Mouse (Mus musculus): ENCODE data around the gene Cldn15. TPM values are rescaled to one million over a fixed set of nuclear protein-coding genes. Genes with fewer than 3 reads are reported as not detected.
A peak's percentile ranks its signal among the peaks of the same experiment; 100 is the strongest.

The Cldn15 gene
- polyA plus RNA-seq, 1 experiment from 2014 or later = not detected

- no peak for ATAC-seq
- Histone ChIP-seq H3K27me3 (replicated peaks; ENCODE audit: control insufficient read depth, insufficient read depth, low read length) (no peaks in the 10 kb centered on the region), H3K9ac (ENCODE audit: low read length) (no peak overlapping the region), H3K4me2 (ENCODE audit: low read length) (no peak overlapping the region), H3K27ac (ENCODE audit: low read depth, low read length) (no peak overlapping the region), H3K4me3 (ENCODE audit: low read depth, low read length) (no peak overlapping the region), H3K36me3 (ENCODE audit: control insufficient read depth, insufficient read depth, low read length) (peaks cover 3% of the 10 kb centered on the region; the same call in 1 of the 2 replicates), H3K4me1 (ENCODE audit: control insufficient read depth, insufficient read depth, low read length) (peaks cover 12% of the 10 kb centered on the region), H3K9me3 (replicated peaks; ENCODE audit: control insufficient read depth, low read length) (no peaks in the 10 kb centered on the region)
- WGBS = 100% methylated on average over 1 of the region's 1 CpGs
- no peak for DNase-seq (ENCODE audit: low spot score)
These were observed 9.2 kb upstream of the Cldn15 start for GRCm38 (mm10) chr5:136957250-136957649.

GRCm38 (mm10) chr5:136958991-136959605 lies 7.3 kb upstream of the Cldn15 start:
- Histone ChIP-seq H3K4me3 (ENCODE audit: low read depth, low read length) (no peak overlapping the region), H3K36me3 (ENCODE audit: control insufficient read depth, insufficient read depth, low read length) (peaks cover 14% of the 10 kb centered on the region), H3K4me2 (ENCODE audit: low read length) (no peak overlapping the region), H3K4me1 (ENCODE audit: control insufficient read depth, insufficient read depth, low read length) (peaks cover 13% of the 10 kb centered on the region), H3K9me3 (replicated peaks; ENCODE audit: control insufficient read depth, low read length) (no peaks in the 10 kb centered on the region), H3K27ac (ENCODE audit: low read depth, low read length) (no peak overlapping the region), H3K9ac (ENCODE audit: low read length) (no peak overlapping the region), H3K27me3 (replicated peaks; ENCODE audit: control insufficient read depth, insufficient read depth, low read length) (no peaks in the 10 kb centered on the region)
- 71% methylated on average over 5 of the region's 5 CpGs for WGBS
- DNase-seq (ENCODE audit: low spot score) (no peak), ATAC-seq (no peak)

- WGBS = 90% methylated on average over 6 of the region's 6 CpGs
- ATAC-seq (no peak), DNase-seq (ENCODE audit: low spot score) (no peak)
- Histone ChIP-seq H3K27ac (ENCODE audit: low read depth, low read length) (no peak overlapping the region), H3K9me3 (replicated peaks; ENCODE audit: control insufficient read depth, low read length) (no peaks in the 10 kb centered on the region), H3K4me1 (ENCODE audit: control insufficient read depth, insufficient read depth, low read length) (peaks cover 10% of the 10 kb centered on the region; the same call in 1 of the 2 replicates), H3K4me3 (ENCODE audit: low read depth, low read length) (no peak overlapping the region), H3K9ac (ENCODE audit: low read length) (no peak overlapping the region), H3K4me2 (ENCODE audit: low read length) (no peak overlapping the region), H3K36me3 (ENCODE audit: control insufficient read depth, insufficient read depth, low read length) (peaks cover 24% of the 10 kb centered on the region), H3K27me3 (replicated peaks; ENCODE audit: control insufficient read depth, insufficient read depth, low read length) (no peaks in the 10 kb centered on the region)
These were observed 6.4 kb upstream of the Cldn15 start for GRCm38 (mm10) chr5:136960053-136960452.

DNA sequence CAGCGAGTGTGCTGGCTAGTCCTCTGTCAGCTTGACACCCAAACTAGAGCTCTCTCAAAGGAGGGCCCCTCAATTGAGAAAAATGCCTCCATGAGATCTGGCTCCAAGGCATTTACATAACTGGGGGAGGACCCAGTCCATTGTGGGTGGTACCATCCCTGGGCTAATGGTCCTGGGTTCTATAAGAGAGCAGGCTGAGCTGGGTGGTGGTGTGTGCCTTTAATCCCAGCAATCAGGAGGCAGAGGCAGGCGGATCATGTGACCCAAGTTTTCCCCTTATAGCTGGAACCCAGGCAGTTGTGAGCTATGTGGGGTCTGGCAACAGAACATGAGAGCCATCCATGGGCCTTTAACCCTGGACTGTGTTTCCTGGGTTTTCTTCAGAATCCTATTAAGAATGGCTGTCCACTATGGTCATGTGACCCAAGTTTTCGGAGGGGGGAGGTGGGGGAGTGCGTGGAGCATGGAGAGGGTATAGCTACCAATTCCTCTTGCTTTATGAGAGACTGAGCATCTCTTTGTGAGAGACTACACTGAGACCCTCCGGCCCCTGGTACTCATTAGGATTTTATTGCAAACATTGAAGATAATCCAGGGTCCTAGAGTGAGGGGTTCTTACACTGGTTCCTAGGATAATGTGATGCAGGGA lies 5.0 kb upstream of the Cldn15 start:
- H3K9ac ChIP-seq (ENCODE audit: low read length) = peak overlapping the region; percentile 70
- peaks cover 6% of the 10 kb centered on the region; the same call in 1 of the 2 replicates for H3K4me1 ChIP-seq (ENCODE audit: control insufficient read depth, insufficient read depth, low read length)
- no peaks in the 10 kb centered on the region for H3K27me3 ChIP-seq (replicated peaks; ENCODE audit: control insufficient read depth, insufficient read depth, low read length)
- WGBS = 23% methylated on average over 5 of the region's 5 CpGs
- H3K9me3 ChIP-seq (replicated peaks; ENCODE audit: control insufficient read depth, low read length) = no peaks in the 10 kb centered on the region
- H3K36me3 ChIP-seq (ENCODE audit: control insufficient read depth, insufficient read depth, low read length) = peaks cover 38% of the 10 kb centered on the region
- peak overlapping the region; percentile 64 for H3K4me3 ChIP-seq (ENCODE audit: low read depth, low read length)
- ATAC-seq (no peak; the same call in none of the 2 replicates), DNase-seq (ENCODE audit: low spot score) (no peak)
- H3K4me2 ChIP-seq (ENCODE audit: low read length) = peak overlapping the region; percentile 93
- H3K27ac ChIP-seq (ENCODE audit: low read depth, low read length) = peak overlapping the region; percentile 83

DNA sequence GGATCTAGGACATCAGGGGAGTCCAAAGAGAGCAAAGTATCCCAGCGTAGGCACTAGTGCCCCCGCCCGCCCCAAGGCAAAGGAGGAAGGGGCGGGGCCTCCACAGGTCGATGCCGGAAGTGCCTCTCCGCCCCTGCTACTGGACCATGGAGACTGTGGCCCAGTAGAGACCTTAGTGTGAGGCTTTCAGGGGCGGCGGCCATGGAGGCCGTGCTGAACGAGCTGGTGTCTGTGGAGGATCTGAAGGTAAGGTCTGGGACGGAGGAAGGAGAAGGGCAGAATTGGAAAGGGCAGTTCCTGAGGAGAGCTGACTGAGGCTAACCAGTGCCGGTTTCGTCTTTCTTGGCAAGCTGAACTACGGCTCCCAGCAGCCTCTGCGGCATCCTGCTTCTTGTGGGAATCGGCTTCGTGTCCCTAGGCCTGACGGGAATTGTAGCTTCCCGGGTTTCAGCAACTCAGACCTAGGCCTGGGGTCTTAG lies 4.4 kb upstream of the Cldn15 start:
- peaks cover 6% of the 10 kb centered on the region; the same call in 1 of the 2 replicates for H3K4me1 ChIP-seq (ENCODE audit: control insufficient read depth, insufficient read depth, low read length)
- ATAC-seq = peak; percentile 93
- DNase-seq (ENCODE audit: low spot score) = peak; percentile 97
- peak overlapping the region; percentile 64 for H3K4me3 ChIP-seq (ENCODE audit: low read depth, low read length)
- H3K27me3 ChIP-seq (replicated peaks; ENCODE audit: control insufficient read depth, insufficient read depth, low read length) = no peaks in the 10 kb centered on the region
- peak overlapping the region; percentile 83 for H3K27ac ChIP-seq (ENCODE audit: low read depth, low read length)
- H3K9ac ChIP-seq (ENCODE audit: low read length) = peak overlapping the region; percentile 70
- H3K36me3 ChIP-seq (ENCODE audit: control insufficient read depth, insufficient read depth, low read length) = peaks cover 38% of the 10 kb centered on the region
- H3K9me3 ChIP-seq (replicated peaks; ENCODE audit: control insufficient read depth, low read length) = no peaks in the 10 kb centered on the region
- H3K4me2 ChIP-seq (ENCODE audit: low read length) = peak overlapping the region; percentile 93
- WGBS = under 1% methylated on average over 20 of the region's 20 CpGs

DNA sequence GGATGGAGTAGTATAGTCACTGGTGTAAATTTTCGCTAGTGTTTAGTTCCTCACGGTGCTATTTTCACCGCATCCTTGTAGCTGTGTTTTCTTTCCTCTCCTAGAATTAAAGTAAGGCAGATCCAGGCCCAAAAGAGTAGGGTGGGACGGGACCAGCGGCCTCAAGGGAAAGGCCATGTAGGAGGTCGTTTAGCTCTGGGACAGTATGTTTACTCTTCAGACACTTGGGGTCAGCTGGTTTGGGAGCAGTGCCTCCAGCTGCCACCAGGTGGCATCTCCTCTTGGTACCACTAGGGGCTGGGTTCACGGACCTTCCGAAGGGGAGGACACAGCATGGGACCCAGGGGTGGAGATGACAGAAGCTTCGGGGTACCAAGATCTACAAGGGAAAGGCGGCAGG lies 3.9 kb upstream of the Cldn15 start:
- WGBS = 1% methylated on average over 10 of the region's 10 CpGs
- peaks cover 6% of the 10 kb centered on the region; the same call in 1 of the 2 replicates for H3K4me1 ChIP-seq (ENCODE audit: control insufficient read depth, insufficient read depth, low read length)
- H3K9ac ChIP-seq (ENCODE audit: low read length) = peak overlapping the region; percentile 70
- no peaks in the 10 kb centered on the region for H3K9me3 ChIP-seq (replicated peaks; ENCODE audit: control insufficient read depth, low read length)
- peak overlapping the region; percentile 93 for H3K4me2 ChIP-seq (ENCODE audit: low read length)
- ATAC-seq (peak; percentile 66), DNase-seq (ENCODE audit: low spot score) (peak; percentile 79)
- peak overlapping the region; percentile 83 for H3K27ac ChIP-seq (ENCODE audit: low read depth, low read length)
- H3K36me3 ChIP-seq (ENCODE audit: control insufficient read depth, insufficient read depth, low read length) = peaks cover 38% of the 10 kb centered on the region
- no peaks in the 10 kb centered on the region for H3K27me3 ChIP-seq (replicated peaks; ENCODE audit: control insufficient read depth, insufficient read depth, low read length)
- peak overlapping the region; percentile 64 for H3K4me3 ChIP-seq (ENCODE audit: low read depth, low read length)

DNA sequence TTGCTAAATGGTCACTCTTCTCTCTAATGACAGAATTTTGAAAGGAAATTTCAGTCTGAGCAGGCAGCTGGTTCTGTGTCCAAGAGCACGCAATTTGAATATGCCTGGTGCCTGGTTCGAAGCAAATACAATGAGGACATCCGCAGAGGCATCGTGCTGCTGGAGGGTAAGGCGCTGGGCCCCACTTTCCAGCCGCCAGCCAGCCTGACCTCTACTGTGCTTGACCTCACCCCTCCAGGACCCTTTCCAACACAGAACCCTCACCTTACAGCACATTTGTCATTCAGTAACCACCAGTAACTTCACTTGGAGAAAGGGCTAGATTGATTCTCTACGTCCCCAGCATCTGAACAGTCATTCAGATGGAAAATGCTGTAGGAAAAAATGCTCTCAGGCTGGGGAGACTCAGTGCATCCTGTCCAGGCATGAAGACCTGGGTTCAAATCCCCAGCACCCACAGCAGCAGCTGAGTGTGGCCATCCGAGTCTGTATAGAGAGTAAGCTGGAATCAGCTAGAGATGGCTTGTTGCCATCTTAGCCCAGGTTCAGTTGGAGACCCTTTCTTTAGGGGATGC lies 3.4 kb upstream of the Cldn15 start:
- Histone ChIP-seq H3K4me2 (ENCODE audit: low read length) (peak overlapping the region; percentile 93), H3K4me1 (ENCODE audit: control insufficient read depth, insufficient read depth, low read length) (peaks cover 6% of the 10 kb centered on the region; the same call in 1 of the 2 replicates), H3K27ac (ENCODE audit: low read depth, low read length) (peak overlapping the region; percentile 83), H3K9me3 (replicated peaks; ENCODE audit: control insufficient read depth, low read length) (no peaks in the 10 kb centered on the region), H3K36me3 (ENCODE audit: control insufficient read depth, insufficient read depth, low read length) (peaks cover 38% of the 10 kb centered on the region), H3K27me3 (replicated peaks; ENCODE audit: control insufficient read depth, insufficient read depth, low read length) (no peaks in the 10 kb centered on the region), H3K9ac (ENCODE audit: low read length) (peak overlapping the region; percentile 70), H3K4me3 (ENCODE audit: low read depth, low read length) (peak overlapping the region; percentile 64)
- DNase-seq (ENCODE audit: low spot score) = no peak
- ATAC-seq = no peak
- 72% methylated on average over 8 of the region's 8 CpGs for WGBS

- Histone ChIP-seq H3K4me2 (ENCODE audit: low read length) (no peak overlapping the region), H3K4me1 (ENCODE audit: control insufficient read depth, insufficient read depth, low read length) (peaks cover 6% of the 10 kb centered on the region; the same call in 1 of the 2 replicates), H3K4me3 (ENCODE audit: low read depth, low read length) (no peak overlapping the region), H3K27ac (ENCODE audit: low read depth, low read length) (no peak overlapping the region), H3K9me3 (replicated peaks; ENCODE audit: control insufficient read depth, low read length) (no peaks in the 10 kb centered on the region), H3K9ac (ENCODE audit: low read length) (no peak overlapping the region), H3K27me3 (replicated peaks; ENCODE audit: control insufficient read depth, insufficient read depth, low read length) (no peaks in the 10 kb centered on the region), H3K36me3 (ENCODE audit: control insufficient read depth, insufficient read depth, low read length) (peaks cover 42% of the 10 kb centered on the region)
- DNase-seq (ENCODE audit: low spot score) (no peak), ATAC-seq (no peak)
- 97% methylated on average over 9 of the region's 9 CpGs for WGBS
These were observed 1.2 kb upstream of the Cldn15 start for GRCm38 (mm10) chr5:136965210-136965609.

All from forebrain, embryonic 14.5 days (tissue).